Mouse (Mus musculus): ENCODE data around the gene Neu2. TPM values are rescaled to one million over a fixed set of nuclear protein-coding genes. Genes with fewer than 3 reads are reported as not detected.

Neu2 gene
- polyA plus RNA-seq, 1 experiment from 2014 or later, result 0.67 TPM

- no peak for TF ChIP-seq EP300 (IDR thresholded peaks at IDR 0.05; ENCODE audit: low read depth)
- TF ChIP-seq CTCF (IDR thresholded peaks at IDR 0.05; ENCODE audit: low read depth), result no peak
- H3K4me1 ChIP-seq (ENCODE audit: insufficient read depth), result peaks cover 5% of the 10 kb centered on the region
- no peak overlapping the region for H3K9ac ChIP-seq (replicated peaks)
- DNase-seq, result no peak
- ATAC-seq, result no peak
- no peaks in the 10 kb centered on the region for H3K9me3 ChIP-seq (ENCODE audit: low read length)
- no peak overlapping the region for H3K4me3 ChIP-seq (ENCODE audit: low read depth, low read length)
- no peak overlapping the region for H3K4me2 ChIP-seq (ENCODE audit: low read depth, low read length)
- no peak overlapping the region for H3K27ac ChIP-seq (ENCODE audit: low read depth)
- H3K36me3 ChIP-seq (replicated peaks; ENCODE audit: insufficient read depth, low read length), result 0 out of 2 replicates have a peak, but pooled peaks cover under 1% of the 10 kb centered on the region
- H3K27me3 ChIP-seq (ENCODE audit: insufficient read depth, low read length), result peaks cover 8% of the 10 kb centered on the region; the same call in 1 of the 2 replicates
- 8% methylated on average over 37 of the region's 42 CpGs for WGBS (ENCODE audit: insufficient replicate concordance)
Measured at GRCm38 (mm10) chr1:87475076-87475895, 34.4 kb upstream of the Neu2 start.

- Histone ChIP-seq H3K4me3 (ENCODE audit: low read depth, low read length) (no peak overlapping the region), H3K36me3 (replicated peaks; ENCODE audit: insufficient read depth, low read length) (0 out of 2 replicates have a peak, but pooled peaks cover 4% of the 10 kb centered on the region), H3K4me2 (ENCODE audit: low read depth, low read length) (no peak overlapping the region), H3K9me3 (ENCODE audit: low read length) (no peaks in the 10 kb centered on the region), H3K4me1 (ENCODE audit: insufficient read depth) (no peaks in the 10 kb centered on the region), H3K27me3 (ENCODE audit: insufficient read depth, low read length) (no peaks in the 10 kb centered on the region), H3K27ac (ENCODE audit: low read depth) (no peak overlapping the region), H3K9ac (replicated peaks) (no peak overlapping the region)
- no peak for DNase-seq
- ATAC-seq, result no peak
- no peak for TF ChIP-seq CTCF (IDR thresholded peaks at IDR 0.05; ENCODE audit: low read depth)
- no peak for TF ChIP-seq EP300 (IDR thresholded peaks at IDR 0.05; ENCODE audit: low read depth)
- 83% methylated on average over 4 of the region's 4 CpGs for WGBS (ENCODE audit: insufficient replicate concordance)
Measured at GRCm38 (mm10) chr1:87482546-87482945, 27.1 kb upstream of the Neu2 start.

- WGBS (ENCODE audit: insufficient replicate concordance), result 65% methylated on average over 6 of the region's 6 CpGs
- no peaks in the 10 kb centered on the region for H3K9me3 ChIP-seq (ENCODE audit: low read length)
- no peak overlapping the region for H3K4me2 ChIP-seq (ENCODE audit: low read depth, low read length)
- H3K27me3 ChIP-seq (ENCODE audit: insufficient read depth, low read length), result no peaks in the 10 kb centered on the region
- DNase-seq (no peak), ATAC-seq (no peak)
- no peaks in the 10 kb centered on the region for H3K4me1 ChIP-seq (ENCODE audit: insufficient read depth)
- no peak overlapping the region for H3K9ac ChIP-seq (replicated peaks)
- TF ChIP-seq EP300 (IDR thresholded peaks at IDR 0.05; ENCODE audit: low read depth), result no peak
- no peak for TF ChIP-seq CTCF (IDR thresholded peaks at IDR 0.05; ENCODE audit: low read depth)
- H3K4me3 ChIP-seq (ENCODE audit: low read depth, low read length), result no peak overlapping the region
- H3K27ac ChIP-seq (ENCODE audit: low read depth), result no peak overlapping the region
- H3K36me3 ChIP-seq (replicated peaks; ENCODE audit: insufficient read depth, low read length), result peaks cover 5% of the 10 kb centered on the region; the same call in 1 of the 2 replicates
Measured at GRCm38 (mm10) chr1:87486386-87486785, 23.3 kb upstream of the Neu2 start.

DNA sequence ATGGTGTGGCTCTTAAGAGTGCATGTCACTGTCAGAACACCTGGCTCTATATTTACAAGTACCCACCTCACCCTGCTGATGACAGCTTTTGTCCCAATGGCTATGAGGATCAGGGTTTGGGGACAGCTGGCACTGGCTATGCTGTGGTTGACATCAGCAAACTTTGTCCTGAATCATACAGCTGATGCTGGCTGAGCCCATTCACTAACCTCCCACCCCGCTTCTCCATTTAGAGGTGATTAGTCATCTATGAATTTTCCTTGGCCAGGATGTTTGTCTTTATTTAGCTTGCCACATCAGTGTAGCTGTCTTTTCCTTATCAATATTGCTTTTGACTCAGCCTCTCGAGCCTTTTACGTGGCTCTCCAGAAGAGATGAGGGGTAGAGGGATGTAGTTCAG, 17.4 kb upstream of the Neu2 start:
- H3K9me3 ChIP-seq (ENCODE audit: low read length), result no peaks in the 10 kb centered on the region
- no peaks in the 10 kb centered on the region for H3K4me1 ChIP-seq (ENCODE audit: insufficient read depth)
- H3K27me3 ChIP-seq (ENCODE audit: insufficient read depth, low read length), result no peaks in the 10 kb centered on the region
- no peak overlapping the region for H3K4me3 ChIP-seq (ENCODE audit: low read depth, low read length)
- H3K9ac ChIP-seq (replicated peaks), result no peak overlapping the region
- no peak for DNase-seq
- 69% methylated on average over 3 of the region's 3 CpGs for WGBS (ENCODE audit: insufficient replicate concordance)
- peaks cover 5% of the 10 kb centered on the region; the same call in 1 of the 2 replicates for H3K36me3 ChIP-seq (replicated peaks; ENCODE audit: insufficient read depth, low read length)
- ATAC-seq, result no peak
- H3K27ac ChIP-seq (ENCODE audit: low read depth), result no peak overlapping the region
- H3K4me2 ChIP-seq (ENCODE audit: low read depth, low read length), result no peak overlapping the region
- TF ChIP-seq EP300 (IDR thresholded peaks at IDR 0.05; ENCODE audit: low read depth), result no peak
- TF ChIP-seq CTCF (IDR thresholded peaks at IDR 0.05; ENCODE audit: low read depth), result no peak

GRCm38 (mm10) chr1:87493542-87493941, 16.1 kb upstream of the Neu2 start:
- TF ChIP-seq EP300 (IDR thresholded peaks at IDR 0.05; ENCODE audit: low read depth), result no peak
- TF ChIP-seq CTCF (IDR thresholded peaks at IDR 0.05; ENCODE audit: low read depth), result no peak
- no peak for DNase-seq
- Histone ChIP-seq H3K4me2 (ENCODE audit: low read depth, low read length) (no peak overlapping the region), H3K27me3 (ENCODE audit: insufficient read depth, low read length) (no peaks in the 10 kb centered on the region), H3K9ac (replicated peaks) (no peak overlapping the region), H3K4me1 (ENCODE audit: insufficient read depth) (no peaks in the 10 kb centered on the region), H3K27ac (ENCODE audit: low read depth) (no peak overlapping the region), H3K9me3 (ENCODE audit: low read length) (no peaks in the 10 kb centered on the region), H3K36me3 (replicated peaks; ENCODE audit: insufficient read depth, low read length) (no peaks in the 10 kb centered on the region), H3K4me3 (ENCODE audit: low read depth, low read length) (no peak overlapping the region)
- no peak for ATAC-seq
- 66% methylated on average over 4 of the region's 4 CpGs for WGBS (ENCODE audit: insufficient replicate concordance)

- peaks cover 7% of the 10 kb centered on the region; the same call in 1 of the 2 replicates for H3K4me1 ChIP-seq (ENCODE audit: insufficient read depth)
- no peaks in the 10 kb centered on the region for H3K9me3 ChIP-seq (ENCODE audit: low read length)
- ATAC-seq (no peak), DNase-seq (no peak)
- TF ChIP-seq EP300 (IDR thresholded peaks at IDR 0.05; ENCODE audit: low read depth) (no peak), CTCF (IDR thresholded peaks at IDR 0.05; ENCODE audit: low read depth) (no peak)
- no peak overlapping the region for H3K27ac ChIP-seq (ENCODE audit: low read depth)
- 81% methylated on average over 4 of the region's 4 CpGs for WGBS (ENCODE audit: insufficient replicate concordance)
- no peak overlapping the region for H3K4me3 ChIP-seq (ENCODE audit: low read depth, low read length)
- no peak overlapping the region for H3K4me2 ChIP-seq (ENCODE audit: low read depth, low read length)
- H3K9ac ChIP-seq (replicated peaks), result no peak overlapping the region
- peaks cover 2% of the 10 kb centered on the region; the same call in 1 of the 2 replicates for H3K36me3 ChIP-seq (replicated peaks; ENCODE audit: insufficient read depth, low read length)
- H3K27me3 ChIP-seq (ENCODE audit: insufficient read depth, low read length), result peaks cover 18% of the 10 kb centered on the region
Measured at GRCm38 (mm10) chr1:87505524-87505923, 4.2 kb upstream of the Neu2 start.

Measured in liver, postnatal 0 days (tissue).